Mouse (Mus musculus): Measurements from ENCODE around the gene Vopp1.

GRCm38 (mm10) chr6:57790542-57790941 lies 34.4 kb downstream of the Vopp1 start:
- no peak for TF ChIP-seq CTCF (IDR thresholded peaks at IDR 0.05; ENCODE audit: extremely low read depth, insufficient read length, insufficient replicate concordance, low read depth, low read length)
- TF ChIP-seq POLR2A (IDR thresholded peaks at IDR 0.05; ENCODE audit: low read depth, low read length): no peak
